Mouse (Mus musculus) E14TG2a.4 (cell line): ENCODE measurements around the gene Dnajb4.

ENCODE experiments used
- CTCF ChIP-seq: conservative IDR thresholded peaks from 2 replicates; pipeline ENCODE4 v1.5.1; 2014; ENCODE audit warnings: low read length
- NANOG ChIP-seq: IDR thresholded peaks from 2 replicates; pipeline ENCODE4 v1.6.1; 2014; ENCODE audit warnings: borderline replicate concordance, low read length, mixed read lengths
- POU5F1 ChIP-seq: IDR thresholded peaks from 2 replicates; pipeline ENCODE4 v1.6.1; 2014; ENCODE audit warnings: low read length, borderline replicate concordance

- TF ChIP-seq CTCF (no peak), NANOG (no peak), POU5F1 (no peak)
Measured at GRCm38 (mm10) chr3:152204577-152204976, 5.5 kb downstream of the Dnajb4 start.
